Mouse (Mus musculus) embryonic fibroblast, embryonic 13.5 days (primary cell): ENCODE measurements around the gene Rangap1.

ENCODE experiments used
- CTCF ChIP-seq: IDR thresholded peaks from 2 replicates; pipeline ENCODE4 v1.5.1; 2011; ENCODE audit warnings: mild to moderate bottlenecking, control low read depth, low read length, moderate library complexity, borderline replicate concordance; ENCODE audit not compliant: insufficient read depth
- POLR2A ChIP-seq: IDR thresholded peaks from 2 replicates; pipeline ENCODE4 v1.6.1; 2011; ENCODE audit warnings: low read depth, mild to moderate bottlenecking, control low read depth, low read length, moderate library complexity

GRCm38 (mm10) chr15:81723653-81724052, 21.7 kb downstream of the Rangap1 start:
- TF ChIP-seq CTCF (no peak), POLR2A (no peak)
